Mouse (Mus musculus): ENCODE data around the gene Spata32. TPM values are rescaled to one million over a fixed set of nuclear protein-coding genes. Genes with fewer than 3 reads are reported as not detected.

The Spata32 gene
- polyA plus RNA-seq, 1 experiment: not detected

GRCm38 (mm10) chr11:103198339-103198738 lies 19.9 kb downstream of the Spata32 start:
- H3K9me3 ChIP-seq: no peaks in the 10 kb centered on the region
- H3K27me3 ChIP-seq (replicated peaks): peaks cover 70% of the 10 kb centered on the region
- no peak for TF ChIP-seq GATA1 (IDR thresholded peaks at IDR 0.05; ENCODE audit: borderline replicate concordance, low read length)
- TF ChIP-seq FLI1 (IDR thresholded peaks at IDR 0.05; ENCODE audit: low read length): no peak
- H3K36me3 ChIP-seq (replicated peaks; ENCODE audit: low read length): peaks cover 58% of the 10 kb centered on the region
- peaks cover 19% of the 10 kb centered on the region for H3K4me1 ChIP-seq
- H3K4me3 ChIP-seq (replicated peaks): no peak overlapping the region

GRCm38 (mm10) chr11:103197340-103197739 lies 20.9 kb downstream of the Spata32 start:
- Histone ChIP-seq H3K27me3 (replicated peaks) (peaks cover 67% of the 10 kb centered on the region), H3K4me1 (peaks cover 18% of the 10 kb centered on the region), H3K4me3 (replicated peaks) (no peak overlapping the region), H3K36me3 (replicated peaks; ENCODE audit: low read length) (peaks cover 68% of the 10 kb centered on the region), H3K9me3 (no peaks in the 10 kb centered on the region)
- TF ChIP-seq GATA1 (IDR thresholded peaks at IDR 0.05; ENCODE audit: borderline replicate concordance, low read length) (no peak), FLI1 (IDR thresholded peaks at IDR 0.05; ENCODE audit: low read length) (no peak)

GRCm38 (mm10) chr11:103195656-103196055 lies 22.6 kb downstream of the Spata32 start:
- H3K36me3 ChIP-seq (replicated peaks; ENCODE audit: low read length): peaks cover 80% of the 10 kb centered on the region
- no peaks in the 10 kb centered on the region for H3K9me3 ChIP-seq
- peaks cover 63% of the 10 kb centered on the region for H3K27me3 ChIP-seq (replicated peaks)
- no peak overlapping the region for H3K4me3 ChIP-seq (replicated peaks)
- peaks cover 16% of the 10 kb centered on the region for H3K4me1 ChIP-seq
- TF ChIP-seq GATA1 (IDR thresholded peaks at IDR 0.05; ENCODE audit: borderline replicate concordance, low read length): no peak

- Histone ChIP-seq H3K4me3 (replicated peaks) (no peak overlapping the region), H3K27me3 (replicated peaks) (peaks cover 61% of the 10 kb centered on the region), H3K4me1 (peaks cover 20% of the 10 kb centered on the region), H3K9me3 (no peaks in the 10 kb centered on the region), H3K36me3 (replicated peaks; ENCODE audit: low read length) (peaks cover 84% of the 10 kb centered on the region)
- no peak for TF ChIP-seq FLI1 (IDR thresholded peaks at IDR 0.05; ENCODE audit: low read length)
- TF ChIP-seq GATA1 (IDR thresholded peaks at IDR 0.05; ENCODE audit: borderline replicate concordance, low read length): no peak
These were observed 23.0 kb downstream of the Spata32 start for GRCm38 (mm10) chr11:103195236-103195635.

- no peak for TF ChIP-seq GATA1 (IDR thresholded peaks at IDR 0.05; ENCODE audit: borderline replicate concordance, low read length)
- no peak for TF ChIP-seq FLI1 (IDR thresholded peaks at IDR 0.05; ENCODE audit: low read length)
- no peaks in the 10 kb centered on the region for H3K9me3 ChIP-seq
- H3K4me3 ChIP-seq (replicated peaks): no peak overlapping the region
- peaks cover 52% of the 10 kb centered on the region for H3K27me3 ChIP-seq (replicated peaks)
- H3K4me1 ChIP-seq: peaks cover 23% of the 10 kb centered on the region
- peaks cover 92% of the 10 kb centered on the region for H3K36me3 ChIP-seq (replicated peaks; ENCODE audit: low read length)
These were observed 24.4 kb downstream of the Spata32 start for GRCm38 (mm10) chr11:103193825-103194168.

GRCm38 (mm10) chr11:103192956-103193824 lies 25.0 kb downstream of the Spata32 start:
- H3K27me3 ChIP-seq (replicated peaks): peaks cover 49% of the 10 kb centered on the region
- H3K4me1 ChIP-seq: peaks cover 23% of the 10 kb centered on the region
- no peak overlapping the region for H3K4me3 ChIP-seq (replicated peaks)
- H3K9me3 ChIP-seq: no peaks in the 10 kb centered on the region
- peaks cover 90% of the 10 kb centered on the region for H3K36me3 ChIP-seq (replicated peaks; ENCODE audit: low read length)
- TF ChIP-seq GATA1 (IDR thresholded peaks at IDR 0.05; ENCODE audit: borderline replicate concordance, low read length) (no peak), FLI1 (IDR thresholded peaks at IDR 0.05; ENCODE audit: low read length) (no peak)

GRCm38 (mm10) chr11:103192230-103192955 lies 25.8 kb downstream of the Spata32 start:
- Histone ChIP-seq H3K27me3 (replicated peaks) (peaks cover 44% of the 10 kb centered on the region), H3K4me3 (replicated peaks) (no peak overlapping the region), H3K9me3 (no peaks in the 10 kb centered on the region), H3K36me3 (replicated peaks; ENCODE audit: low read length) (peaks cover 89% of the 10 kb centered on the region), H3K4me1 (peaks cover 23% of the 10 kb centered on the region)
- TF ChIP-seq FLI1 (IDR thresholded peaks at IDR 0.05; ENCODE audit: low read length) (no peak), GATA1 (IDR thresholded peaks at IDR 0.05; ENCODE audit: borderline replicate concordance, low read length) (no peak)

GRCm38 (mm10) chr11:103184891-103185290 lies 33.3 kb downstream of the Spata32 start:
- H3K4me1 ChIP-seq: peaks cover 14% of the 10 kb centered on the region
- peaks cover 6% of the 10 kb centered on the region for H3K27me3 ChIP-seq (replicated peaks)
- H3K9me3 ChIP-seq: no peaks in the 10 kb centered on the region
- no peak for TF ChIP-seq FLI1 (IDR thresholded peaks at IDR 0.05; ENCODE audit: low read length)
- no peak overlapping the region for H3K4me3 ChIP-seq (replicated peaks)
- peaks cover 62% of the 10 kb centered on the region for H3K36me3 ChIP-seq (replicated peaks; ENCODE audit: low read length)

GRCm38 (mm10) chr11:103181911-103182310 lies 36.3 kb downstream of the Spata32 start:
- Histone ChIP-seq H3K27me3 (replicated peaks) (peaks cover 15% of the 10 kb centered on the region), H3K4me3 (replicated peaks) (no peak overlapping the region), H3K36me3 (replicated peaks; ENCODE audit: low read length) (peaks cover 53% of the 10 kb centered on the region), H3K9me3 (no peaks in the 10 kb centered on the region), H3K4me1 (peaks cover 34% of the 10 kb centered on the region)
- TF ChIP-seq GATA1 (IDR thresholded peaks at IDR 0.05; ENCODE audit: borderline replicate concordance, low read length) (no peak), FLI1 (IDR thresholded peaks at IDR 0.05; ENCODE audit: low read length) (no peak)

GRCm38 (mm10) chr11:103181349-103181748 lies 36.9 kb downstream of the Spata32 start:
- peaks cover 48% of the 10 kb centered on the region for H3K36me3 ChIP-seq (replicated peaks; ENCODE audit: low read length)
- peaks cover 15% of the 10 kb centered on the region for H3K27me3 ChIP-seq (replicated peaks)
- no peak for TF ChIP-seq FLI1 (IDR thresholded peaks at IDR 0.05; ENCODE audit: low read length)
- TF ChIP-seq GATA1 (IDR thresholded peaks at IDR 0.05; ENCODE audit: borderline replicate concordance, low read length): no peak
- H3K4me3 ChIP-seq (replicated peaks): no peak overlapping the region
- H3K9me3 ChIP-seq: no peaks in the 10 kb centered on the region
- peaks cover 40% of the 10 kb centered on the region for H3K4me1 ChIP-seq
